Mouse (Mus musculus): Measurements from ENCODE around the gene Gnas.

DNA sequence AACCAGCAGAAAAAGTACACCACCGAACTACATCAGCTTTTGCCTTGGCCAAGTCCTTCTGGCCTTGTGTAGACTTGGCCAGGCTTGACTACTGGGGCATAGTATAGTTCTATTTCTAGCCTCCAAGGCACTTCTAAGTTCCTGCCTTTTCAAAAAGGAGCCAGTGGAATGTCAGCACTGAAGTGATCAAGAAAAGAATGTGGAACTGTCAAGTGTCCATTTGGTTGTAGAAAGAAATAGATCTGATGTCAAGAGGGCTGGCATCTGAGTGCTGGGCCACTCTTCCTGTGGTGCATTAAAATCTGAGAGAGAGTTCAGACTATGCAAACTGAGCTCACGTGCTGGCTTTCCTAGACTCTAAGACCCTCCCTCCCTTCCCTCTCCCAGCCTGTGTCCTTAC is 10.2 kb upstream of the Gnas start:
- TF ChIP-seq CTCF (IDR thresholded peaks at IDR 0.05; ENCODE audit: borderline replicate concordance, extremely low read depth, insufficient read depth, insufficient read length) (no peak), POLR2A (IDR thresholded peaks at IDR 0.05; ENCODE audit: borderline replicate concordance, extremely low read depth, insufficient read depth, insufficient read length, poor library complexity, severe bottlenecking) (no peak)
